Mouse (Mus musculus): ENCODE measurements around the gene Ephx1.

DNA sequence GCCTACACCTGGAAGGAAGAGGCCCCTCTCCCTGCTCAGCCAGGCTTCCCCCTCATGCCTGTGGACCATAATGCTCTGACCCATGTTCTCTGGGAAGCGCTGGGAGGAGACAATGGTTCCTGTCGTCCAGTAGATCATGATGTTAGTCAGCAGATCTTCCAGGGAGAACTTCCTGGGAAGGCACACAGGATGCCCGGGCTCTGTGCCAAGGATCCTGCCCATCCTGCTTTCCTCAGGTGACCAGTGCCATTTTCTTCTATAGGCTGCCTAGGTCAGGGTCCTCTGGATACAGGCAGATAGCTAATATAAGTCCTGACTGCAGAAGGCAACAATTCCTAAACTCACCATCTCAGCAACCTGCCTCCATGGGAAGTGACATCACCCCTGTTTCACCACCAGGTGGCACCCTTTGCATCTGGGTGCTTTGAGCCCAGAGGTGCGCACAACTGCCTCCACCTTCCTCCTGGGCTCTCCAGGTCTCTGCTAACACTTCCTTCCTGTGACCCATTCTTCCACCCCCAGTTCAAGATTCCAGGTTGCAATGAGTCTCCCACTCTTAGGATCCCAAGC, 44.5 kb downstream of the Ephx1 start:
- TF ChIP-seq POLR2A (IDR thresholded peaks at IDR 0.05; ENCODE audit: insufficient read depth, low read length), result no peak
- TF ChIP-seq CTCF (IDR thresholded peaks at IDR 0.05; ENCODE audit: low read depth, low read length), result peak; percentile 98
